Mouse (Mus musculus): ENCODE results near the gene 4930524B15Rik. TPM values are rescaled to one million over a fixed set of nuclear protein-coding genes. Genes with fewer than 3 reads are reported as not detected.
"Not testable (repeated sequence)": the region's sequence is repeated elsewhere in the genome, so short reads cannot be mapped to it uniquely, and the experiment has no call there.

4930524B15Rik gene
- polyA plus RNA-seq, 1 experiment: 0.05 TPM

DNA sequence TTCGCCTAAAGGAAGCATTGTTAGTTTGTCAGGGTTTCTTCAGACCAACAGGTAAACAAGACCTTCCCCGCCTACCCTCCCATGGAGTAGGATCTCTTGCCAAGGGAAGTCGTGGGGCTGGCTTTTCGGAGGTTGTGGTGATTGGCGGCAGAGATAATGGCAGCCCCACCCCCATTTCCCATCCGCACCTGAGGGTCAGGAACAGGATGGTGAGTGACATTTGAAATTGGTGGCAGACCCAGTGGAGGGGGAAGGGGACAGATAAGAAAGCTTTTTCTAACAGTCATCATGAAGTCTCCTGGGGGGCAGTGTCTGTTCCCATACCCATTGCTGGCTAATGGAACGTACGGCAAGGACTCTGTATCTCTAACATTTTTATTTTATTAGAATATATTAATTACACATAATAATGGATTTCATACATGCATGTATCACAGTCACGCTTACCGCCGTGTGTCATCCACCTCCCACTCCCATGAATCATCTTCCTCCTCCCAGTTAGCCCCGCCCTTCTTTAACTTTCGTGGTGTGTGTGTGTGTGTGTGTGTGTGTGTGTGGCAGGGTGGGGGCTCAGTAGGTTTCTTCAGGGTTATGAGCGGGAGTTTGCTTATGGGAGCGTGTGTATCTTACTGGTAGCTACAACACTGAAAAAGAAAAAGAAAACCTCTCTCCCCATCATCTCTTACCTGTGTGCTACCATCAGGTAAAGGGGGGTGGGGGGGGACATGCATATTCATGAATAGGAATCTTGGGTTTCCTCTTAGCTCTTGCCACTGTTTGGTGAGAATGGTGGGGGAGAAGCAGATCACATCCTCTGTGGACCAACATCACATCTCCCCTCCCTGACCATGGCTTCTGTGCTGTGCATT, 16.7 kb upstream of the 4930524B15Rik start:
- TF ChIP-seq POLR2A (IDR thresholded peaks at IDR 0.05; ENCODE audit: borderline replicate concordance, extremely low read depth, low read depth, low read length): no peak
- TF ChIP-seq CTCF (IDR thresholded peaks at IDR 0.05; ENCODE audit: insufficient read depth, low read length): no peak
- Histone ChIP-seq H3K4me1 (ENCODE audit: control insufficient read depth, insufficient read depth, low read length) (no peaks in the 10 kb centered on the region; the same call in 1 of the 2 replicates), H3K4me3 (replicated peaks; ENCODE audit: extremely low read depth, low read depth, low read length) (peak overlapping the region; percentile 63)
- 12% methylated on average over 15 of the region's 15 CpGs for WGBS
- DNase-seq: no peak

- Histone ChIP-seq H3K4me1 (ENCODE audit: control insufficient read depth, insufficient read depth, low read length) (no peaks in the 10 kb centered on the region; the same call in 1 of the 2 replicates), H3K4me3 (replicated peaks; ENCODE audit: extremely low read depth, low read depth, low read length) (peak overlapping the region; percentile 63)
- peak; percentile 46 for DNase-seq
- under 1% methylated on average over 17 of the region's 17 CpGs for WGBS
- no peak for TF ChIP-seq POLR2A (IDR thresholded peaks at IDR 0.05; ENCODE audit: borderline replicate concordance, extremely low read depth, low read depth, low read length)
- peak; percentile 38; the same call in 1 of the 2 replicates for TF ChIP-seq CTCF (IDR thresholded peaks at IDR 0.05; ENCODE audit: insufficient read depth, low read length)
Measured at GRCm38 (mm10) chr11:31949331-31949785, 16.0 kb upstream of the 4930524B15Rik start.

GRCm38 (mm10) chr11:31960071-31960470, 5.3 kb upstream of the 4930524B15Rik start:
- no peaks in the 10 kb centered on the region for H3K4me1 ChIP-seq (ENCODE audit: control insufficient read depth, insufficient read depth, low read length)
- no peak for DNase-seq
- TF ChIP-seq CTCF (IDR thresholded peaks at IDR 0.05; ENCODE audit: insufficient read depth, low read length): no peak
- TF ChIP-seq POLR2A (IDR thresholded peaks at IDR 0.05; ENCODE audit: borderline replicate concordance, extremely low read depth, low read depth, low read length): no peak
- H3K4me3 ChIP-seq (replicated peaks; ENCODE audit: extremely low read depth, low read depth, low read length): no peak overlapping the region

DNA sequence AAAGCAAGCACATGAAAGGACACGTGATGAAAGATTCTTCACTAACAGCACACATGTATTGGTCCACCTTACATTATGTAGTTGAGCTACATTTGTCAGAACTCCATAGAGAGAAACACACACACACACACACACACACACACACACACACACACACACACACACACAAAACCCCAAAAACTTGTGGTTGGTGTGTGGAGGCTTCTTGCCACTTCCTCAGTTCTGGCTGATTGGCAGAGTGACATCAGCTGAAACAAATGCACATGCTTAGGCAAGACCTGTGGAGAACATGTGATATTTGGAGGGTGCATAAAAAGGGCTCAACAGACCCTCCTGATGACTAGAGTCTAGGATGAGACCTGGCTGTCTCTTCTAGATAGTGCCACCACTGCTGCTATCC, 1.4 kb upstream of the 4930524B15Rik start:
- no peak for TF ChIP-seq CTCF (IDR thresholded peaks at IDR 0.05; ENCODE audit: insufficient read depth, low read length)
- Histone ChIP-seq H3K4me1 (ENCODE audit: control insufficient read depth, insufficient read depth, low read length) (no peaks in the 10 kb centered on the region), H3K4me3 (replicated peaks; ENCODE audit: extremely low read depth, low read depth, low read length) (no peak overlapping the region)
- DNase-seq: no peak
- WGBS: 91% methylated on average over 1 of the region's 1 CpGs

- no peak for DNase-seq
- 53% methylated on average over 4 of the region's 4 CpGs for WGBS
Measured at GRCm38 (mm10) chr11:31974132-31974531, 8.7 kb downstream of the 4930524B15Rik start.

GRCm38 (mm10) chr11:31974826-31975225, 9.4 kb downstream of the 4930524B15Rik start:
- no peak for DNase-seq
- WGBS: 54% methylated on average over 8 of the region's 8 CpGs
- TF ChIP-seq CTCF (IDR thresholded peaks at IDR 0.05; ENCODE audit: insufficient read depth, low read length) (no peak), POLR2A (IDR thresholded peaks at IDR 0.05; ENCODE audit: borderline replicate concordance, extremely low read depth, low read depth, low read length) (no peak)

More at GRCm38 (mm10) chr11:31974132-31974531, 8.7 kb downstream of the 4930524B15Rik start:
- Histone ChIP-seq H3K4me3 (replicated peaks; ENCODE audit: extremely low read depth, low read depth, low read length) (no peak overlapping the region), H3K4me1 (ENCODE audit: control insufficient read depth, insufficient read depth, low read length) (no peaks in the 10 kb centered on the region)
- TF ChIP-seq POLR2A (IDR thresholded peaks at IDR 0.05; ENCODE audit: borderline replicate concordance, extremely low read depth, low read depth, low read length) (no peak), CTCF (IDR thresholded peaks at IDR 0.05; ENCODE audit: insufficient read depth, low read length) (no peak)

GRCm38 (mm10) chr11:31975678-31976077, 10.3 kb downstream of the 4930524B15Rik start:
- TF ChIP-seq POLR2A (IDR thresholded peaks at IDR 0.05; ENCODE audit: borderline replicate concordance, extremely low read depth, low read depth, low read length): no peak
- no peak for TF ChIP-seq CTCF (IDR thresholded peaks at IDR 0.05; ENCODE audit: insufficient read depth, low read length)
- WGBS: 59% methylated on average over 5 of the region's 5 CpGs
- Histone ChIP-seq H3K4me1 (ENCODE audit: control insufficient read depth, insufficient read depth, low read length) (no peaks in the 10 kb centered on the region), H3K4me3 (replicated peaks; ENCODE audit: extremely low read depth, low read depth, low read length) (no peak overlapping the region)
- no peak for DNase-seq

More at GRCm38 (mm10) chr11:31974826-31975225, 9.4 kb downstream of the 4930524B15Rik start:
- Histone ChIP-seq H3K4me3 (replicated peaks; ENCODE audit: extremely low read depth, low read depth, low read length) (no peak overlapping the region), H3K4me1 (ENCODE audit: control insufficient read depth, insufficient read depth, low read length) (no peaks in the 10 kb centered on the region)

DNA sequence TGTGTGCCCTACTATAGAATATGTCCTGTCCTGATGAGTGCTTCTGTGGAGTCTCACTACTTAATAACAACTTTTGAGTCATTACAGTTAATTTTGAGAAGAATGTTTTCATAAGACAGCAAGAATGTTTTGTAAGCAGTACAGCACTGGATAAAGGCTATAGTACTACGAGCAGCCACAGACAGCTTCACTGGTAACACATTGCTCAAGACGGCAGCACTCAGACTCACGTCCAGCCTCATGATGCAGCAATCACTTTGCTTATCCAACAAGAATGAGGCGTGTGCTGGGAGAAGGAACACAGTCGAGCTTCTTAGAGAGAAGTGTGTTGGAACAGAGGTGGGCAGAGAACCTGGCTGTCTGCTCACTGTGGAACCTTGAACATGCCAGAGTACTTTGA, 10.7 kb downstream of the 4930524B15Rik start:
- no peak for DNase-seq
- H3K4me3 ChIP-seq (replicated peaks; ENCODE audit: extremely low read depth, low read depth, low read length): no peak overlapping the region
- 45% methylated on average over 5 of the region's 5 CpGs for WGBS
- TF ChIP-seq CTCF (IDR thresholded peaks at IDR 0.05; ENCODE audit: insufficient read depth, low read length): no peak
- TF ChIP-seq POLR2A (IDR thresholded peaks at IDR 0.05; ENCODE audit: borderline replicate concordance, extremely low read depth, low read depth, low read length): no peak
- no peaks in the 10 kb centered on the region for H3K4me1 ChIP-seq (ENCODE audit: control insufficient read depth, insufficient read depth, low read length)

DNA sequence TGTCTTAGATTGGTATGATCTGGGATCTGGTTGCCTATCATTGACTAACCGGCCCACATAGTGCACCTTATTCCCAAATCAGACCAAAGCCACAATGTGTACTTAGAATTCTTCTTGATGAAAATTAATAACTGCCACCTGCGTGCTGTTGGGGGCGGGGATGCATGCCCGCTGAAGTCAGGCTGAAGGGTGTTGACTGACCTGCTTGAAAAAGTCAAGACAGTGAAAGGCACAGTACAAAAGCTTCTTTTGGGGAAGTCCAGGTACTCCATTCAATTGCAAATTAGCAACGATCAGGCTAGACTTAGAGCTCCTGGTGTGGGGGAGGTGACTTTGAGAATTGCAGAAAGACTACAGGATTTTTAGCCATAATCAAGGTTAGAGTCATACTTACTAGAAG, 14.7 kb downstream of the 4930524B15Rik start:
- WGBS: 92% methylated on average over 5 of the region's 5 CpGs
- H3K4me3 ChIP-seq (replicated peaks; ENCODE audit: extremely low read depth, low read depth, low read length); DNase-seq; H3K4me1 ChIP-seq (ENCODE audit: control insufficient read depth, insufficient read depth, low read length): not testable (repeated sequence)

GRCm38 (mm10) chr11:31981830-31982229, 16.4 kb downstream of the 4930524B15Rik start:
- Histone ChIP-seq H3K4me3 (replicated peaks; ENCODE audit: extremely low read depth, low read depth, low read length) (no peak overlapping the region), H3K4me1 (ENCODE audit: control insufficient read depth, insufficient read depth, low read length) (no peaks in the 10 kb centered on the region)
- TF ChIP-seq POLR2A (IDR thresholded peaks at IDR 0.05; ENCODE audit: borderline replicate concordance, extremely low read depth, low read depth, low read length): no peak
- no peak for TF ChIP-seq CTCF (IDR thresholded peaks at IDR 0.05; ENCODE audit: insufficient read depth, low read length)
- WGBS: 85% methylated on average over 7 of the region's 7 CpGs
- DNase-seq: no peak

- not testable (repeated sequence) for DNase-seq
Measured at GRCm38 (mm10) chr11:31982247-31982943, 17.0 kb downstream of the 4930524B15Rik start.

More at GRCm38 (mm10) chr11:31982247-31982943, 17.0 kb downstream of the 4930524B15Rik start:
- H3K4me1 ChIP-seq (ENCODE audit: control insufficient read depth, insufficient read depth, low read length); H3K4me3 ChIP-seq (replicated peaks; ENCODE audit: extremely low read depth, low read depth, low read length): not testable (repeated sequence)
- WGBS: 82% methylated on average over 13 of the region's 13 CpGs

Measured in lung, adult 2 months (tissue).